Mouse (Mus musculus) brain, embryonic 14.5 days (tissue): Measurements from ENCODE around the gene Hoxc13. TPM values are rescaled to one million over a fixed set of nuclear protein-coding genes. Genes with fewer than 3 reads are reported as not detected.

ENCODE experiments used
- DNase-seq: peaks from one replicate; pipeline ENCODE4 v3.0.0-alpha.2; 2011; ENCODE audit warnings: low read depth
- CTCF ChIP-seq: fragments of 200-500 bp; IDR thresholded peaks from 2 replicates; pipeline ENCODE4 v1.5.1; 2012; ENCODE audit warnings: inconsistent platforms, mild to moderate bottlenecking, moderate library complexity, borderline replicate concordance; ENCODE audit not compliant: insufficient read depth, insufficient read length; ENCODE audit errors: extremely low read depth
- POLR2A ChIP-seq: fragments of 200-500 bp; IDR thresholded peaks from 2 replicates; pipeline ENCODE4 v1.6.1; 2012; ENCODE audit warnings: mild to moderate bottlenecking, inconsistent platforms, borderline replicate concordance; ENCODE audit not compliant: poor library complexity, insufficient read depth, insufficient read length, severe bottlenecking; ENCODE audit errors: extremely low read depth
- polyA plus RNA-seq: library from polyadenylated mRNA; depleted of rRNA; stranded (reverse); fragments of >200 nt; gene quantifications from 2 replicates; pipeline ENCODE4 v1.2.3, GENCODE M21; 2012; rRNA removed

Gene Hoxc13
- polyA plus RNA-seq, 1 experiment: 0.15 TPM

DNA sequence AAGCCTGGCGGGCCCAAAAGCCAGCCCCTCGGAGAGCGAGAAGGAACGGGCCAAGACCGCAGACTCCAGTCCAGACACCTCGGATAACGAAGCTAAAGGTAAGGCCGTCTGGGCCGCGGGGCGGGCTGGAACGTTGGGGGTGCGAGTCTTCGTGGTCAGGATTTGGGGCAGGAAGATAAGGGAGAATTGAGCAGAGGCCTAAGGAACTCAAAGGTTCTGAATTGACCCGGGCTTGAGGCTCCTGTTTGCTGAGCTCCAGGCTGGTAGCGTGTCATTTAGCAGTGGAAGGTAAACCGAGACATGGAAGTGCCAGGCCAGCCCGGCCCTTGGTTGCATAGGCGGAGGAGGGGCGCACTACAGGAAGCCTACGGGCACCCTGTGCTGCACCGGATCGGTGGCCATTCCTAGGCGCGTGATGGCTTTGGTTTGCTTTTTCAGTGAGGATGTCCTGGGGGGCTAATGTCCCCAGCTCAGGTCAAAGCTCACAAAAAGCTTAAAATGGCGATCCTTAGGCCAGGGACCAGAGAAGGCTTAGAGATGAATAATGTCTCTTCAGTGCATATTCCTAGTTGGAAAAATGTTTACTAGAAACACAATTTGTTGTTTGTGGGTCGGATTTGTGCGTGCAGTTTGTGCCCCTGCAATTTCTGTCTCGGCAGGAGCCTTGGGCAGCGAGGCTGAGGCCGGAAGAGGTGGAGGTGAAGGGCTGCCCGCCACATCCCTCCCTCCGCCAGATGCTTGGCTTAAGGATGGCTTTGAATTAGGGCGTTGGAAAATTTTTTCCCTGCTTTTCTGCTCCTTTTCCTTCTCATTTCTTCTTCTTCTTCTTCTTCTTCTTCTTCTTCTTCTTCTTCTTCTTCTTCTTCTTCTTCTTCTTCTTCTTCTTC, 46.9 kb downstream of the Hoxc13 start:
- TF ChIP-seq CTCF: no peak
- no peak for TF ChIP-seq POLR2A
- no peak for DNase-seq

GRCm38 (mm10) chr15:102969296-102969695, 48.4 kb downstream of the Hoxc13 start:
- DNase-seq: no peak
- no peak for TF ChIP-seq CTCF
- TF ChIP-seq POLR2A: no peak

- TF ChIP-seq POLR2A: no peak
- peak; percentile 29; the same call in 1 of the 2 replicates for TF ChIP-seq CTCF
- peak; percentile 61 for DNase-seq
Measured at GRCm38 (mm10) chr15:102970740-102971139, 49.8 kb downstream of the Hoxc13 start.

GRCm38 (mm10) chr15:102972254-102972653, 51.4 kb downstream of the Hoxc13 start:
- DNase-seq: no peak
- TF ChIP-seq CTCF: no peak
- no peak for TF ChIP-seq POLR2A

DNA sequence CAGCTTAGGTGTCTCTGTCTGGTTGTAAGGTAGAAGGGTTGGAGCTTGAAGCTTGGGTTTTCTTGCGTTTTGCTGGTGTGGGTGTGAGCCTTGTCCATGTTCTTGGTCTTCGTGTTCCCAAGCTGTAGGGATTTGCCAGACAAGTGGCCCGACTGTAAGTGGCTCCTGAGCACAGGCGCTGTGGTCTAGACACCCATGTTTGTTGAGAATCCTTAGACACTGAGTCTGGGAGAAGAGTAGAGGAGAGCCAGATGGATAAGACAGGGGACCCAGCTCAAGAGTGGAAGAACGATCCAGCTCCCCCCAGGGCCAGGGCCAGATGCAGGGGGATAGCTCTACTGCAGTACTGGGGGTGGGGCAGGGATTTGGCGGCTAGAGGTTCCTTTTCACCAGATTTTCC, 51.9 kb downstream of the Hoxc13 start:
- no peak for DNase-seq

GRCm38 (mm10) chr15:102975034-102975433, 54.1 kb downstream of the Hoxc13 start:
- TF ChIP-seq POLR2A (no peak), CTCF (no peak)
- no peak for DNase-seq

More for the DNA sequence above, 51.9 kb downstream of the Hoxc13 start:
- TF ChIP-seq POLR2A (no peak), CTCF (no peak)

DNA sequence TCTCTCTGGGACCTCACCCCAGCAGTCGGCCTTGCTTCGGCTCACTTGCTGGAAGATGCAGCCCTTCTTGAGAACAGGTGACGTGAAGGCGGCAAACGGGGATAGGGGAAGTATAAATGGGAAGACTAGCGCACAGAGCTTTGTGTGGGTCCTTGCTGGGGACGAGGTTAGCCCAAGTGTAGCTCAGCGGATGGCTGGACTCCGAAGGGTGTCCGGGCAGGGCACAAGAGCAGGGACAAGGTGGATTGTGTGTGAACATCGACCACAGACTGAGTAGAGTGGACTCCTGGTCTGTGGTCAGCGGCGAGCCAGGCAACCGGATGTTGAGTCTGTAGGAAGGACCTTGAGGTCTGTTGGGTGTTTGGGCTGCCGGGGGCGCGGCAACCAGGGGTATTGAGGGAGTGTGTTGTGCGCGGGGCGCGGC, 54.8 kb downstream of the Hoxc13 start:
- TF ChIP-seq POLR2A: no peak
- no peak for TF ChIP-seq CTCF
- no peak for DNase-seq

- no peak for TF ChIP-seq POLR2A
- no peak for TF ChIP-seq CTCF
- DNase-seq: no peak
Measured at GRCm38 (mm10) chr15:102976171-102976570, 55.3 kb downstream of the Hoxc13 start, which contains the start of gene Hoxc9. Gene Hoxc9, plus strand, starts transcription at chr15:102976439.

GRCm38 (mm10) chr15:102976631-102977422, 55.9 kb downstream of the Hoxc13 start:
- no peak for TF ChIP-seq CTCF
- TF ChIP-seq POLR2A: no peak
- DNase-seq: no peak

GRCm38 (mm10) chr15:102977423-102977974, 56.6 kb downstream of the Hoxc13 start:
- TF ChIP-seq POLR2A: no peak
- TF ChIP-seq CTCF: no peak
- no peak for DNase-seq

Other genes starting within 250 kb of the Hoxc13 start
- gene Atp5g2, start 248.8 kb upstream of the Hoxc13 start, polyA plus RNA-seq: 462 and 655 TPM in 2 replicates
- gene Calcoco1, start 198.9 kb upstream of the Hoxc13 start, polyA plus RNA-seq: 46.2 and 48.4 TPM in 2 replicates
- not detected in 2 replicates for gene Hoxc12, start 15.7 kb downstream of the Hoxc13 start, polyA plus RNA-seq
- gene Hoxc11, start 33.3 kb downstream of the Hoxc13 start, polyA plus RNA-seq: not detected in 2 replicates
- 0.03 TPM in 1 of 2 replicates, not detected in the other for gene Hoxc10, start 45.7 kb downstream of the Hoxc13 start, polyA plus RNA-seq
- 1.0 and 7.0 TPM in 2 replicates for gene Hoxc5, start 46.3 kb downstream of the Hoxc13 start, polyA plus RNA-seq
- gene Hoxc9, start 55.3 kb downstream of the Hoxc13 start, polyA plus RNA-seq: not detected in 2 replicates
- gene Hoxc8, start 69.5 kb downstream of the Hoxc13 start, polyA plus RNA-seq: not detected in 2 replicates
- gene Hoxc6, start 77.2 kb downstream of the Hoxc13 start, polyA plus RNA-seq: 0.11 and 0.63 TPM in 2 replicates
- 1.2 and 13.6 TPM in 2 replicates for gene Hoxc4, start 97.8 kb downstream of the Hoxc13 start, polyA plus RNA-seq
- gene Smug1, start 246.0 kb downstream of the Hoxc13 start, polyA plus RNA-seq: 30.5 and 31.6 TPM in 2 replicates